In genomic region chr6:101532436-101532835, GRCm38 (mm10) we compare ENCODE assay signal across 8 mouse cellular contexts.
DNase-seq lines count a peak whose midpoint lies in the region; ATAC-seq lines count a peak whose summit lies in the region.
"Had no signal": no experiment of that assay in that cellular context is flagged by ENCODE, and none has a peak within 500 bp of the region (broad histone marks: within the 10 kb centered on the region; RNA-seq: fewer than 3 reads in every experiment).

No protein-coding gene starts in this region.

- H3K4me1 ChIP-seq in embryonic facial prominence, embryonic 15.5 days: peaks cover 16% of the 10 kb centered on the region

- DNase-seq in testis, postnatal 10 days (ENCODE audit: low spot score): peak; percentile 42
- no peak for DNase-seq in testis, postnatal 14 days (ENCODE audit: low spot score)
- peak; percentile 31 to 43 for DNase-seq in heart, postnatal 36 days
- peak; percentile 30 to 61 for DNase-seq in urinary bladder, postnatal 4 days (ENCODE audit: low spot score in 2 of 2)
- no peak for DNase-seq in T-cell, adult 2 months (ENCODE audit: low spot score)
- DNase-seq in thymus, postnatal 10 days (ENCODE audit: low spot score in 2 of 2): no peak
- DNase-seq: forebrain, postnatal 0 days had no signal

- peak; percentile 67; the same call in 1 of the 2 replicates for ATAC-seq in embryonic facial prominence, embryonic 15.5 days (ENCODE audit: insufficient number of reproducible peaks, low FRiP score, low TSS enrichment, low read depth)
- ATAC-seq: forebrain, postnatal 0 days had no signal

- no peaks in the 10 kb centered on the region for H3K9me3 ChIP-seq in embryonic facial prominence, embryonic 15.5 days (replicated peaks)

- H3K27ac ChIP-seq in embryonic facial prominence, embryonic 15.5 days (replicated peaks): peak overlapping the region; percentile 83

- WGBS in embryonic facial prominence, embryonic 15.5 days: 27% methylated on average over 7 of the region's 7 CpGs

- H3K4me3 ChIP-seq in embryonic facial prominence, embryonic 15.5 days (replicated peaks): no peak overlapping the region

- H3K4me2 ChIP-seq in embryonic facial prominence, embryonic 15.5 days (replicated peaks): peak overlapping the region; percentile 38

- H3K27me3 ChIP-seq in embryonic facial prominence, embryonic 15.5 days: peaks cover 3% of the 10 kb centered on the region; the same call in 1 of the 2 replicates

- intact Hi-C loops in heart, postnatal 36 days (cut with DNase I): loop anchor here (5.0 kb wide), 1 partner anchor 60 kb away; no protein-coding TSS in a partner anchor

- no peaks in the 10 kb centered on the region for H3K36me3 ChIP-seq in embryonic facial prominence, embryonic 15.5 days

- H3K9ac ChIP-seq in embryonic facial prominence, embryonic 15.5 days: no peak overlapping the region
- H3K9ac ChIP-seq: forebrain, postnatal 0 days had no signal

Comparison
In these comparisons a context has a peak if more than half of its experiments do, and no peak if none do; other contexts are left out.
1. DNase-seq: peak in testis, postnatal 10 days (single experiment), heart, postnatal 36 days (2 of 2) and urinary bladder, postnatal 4 days (2 of 2); none in testis, postnatal 14 days (single experiment), T-cell, adult 2 months (single experiment) and thymus, postnatal 10 days (0 of 2).